Mouse (Mus musculus) thymus, postnatal 14 days (tissue): ENCODE results near the gene Gm3558.
"Not testable (repeated sequence)": the region's sequence is repeated elsewhere in the genome, so short reads cannot be mapped to it uniquely, and the experiment has no call there.

Source experiments
- DNase-seq: peaks from one replicate; pipeline ENCODE4 v3.0.0; 2021

The Gm3558 gene

DNA sequence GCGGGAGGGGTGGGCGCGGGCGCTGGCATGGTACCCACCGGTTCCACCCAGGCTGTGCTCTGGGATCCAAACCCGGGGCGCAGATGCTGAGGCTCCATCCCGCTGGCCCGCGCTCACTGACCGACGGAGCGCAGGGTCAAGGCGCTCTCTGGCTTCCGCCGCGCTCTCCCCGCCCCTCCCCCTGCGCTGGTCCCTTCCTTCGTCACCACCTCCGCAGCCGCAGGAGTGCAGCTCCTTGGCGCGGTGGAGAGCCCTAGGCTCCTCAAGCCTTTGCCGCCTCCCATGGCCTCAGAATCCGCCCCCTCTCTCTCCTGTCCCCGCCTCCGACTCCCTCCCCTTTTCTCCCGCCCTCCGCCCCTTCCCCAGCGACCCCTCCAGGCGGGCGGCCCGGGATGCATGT, at the start of gene Gm3558:
TSS of gene Gm3558 (minus strand) at position 185 of the 400 bp plus-strand sequence.
- DNase-seq, result not testable (repeated sequence)

GRCm38 (mm10) chr14:7595492-7595891, 27.1 kb upstream of the Gm3558 start, which contains the start of gene Gm10338:
Gene Gm10338 (minus strand): TSS chr14:7595592.
- not testable (repeated sequence) for DNase-seq

DNA sequence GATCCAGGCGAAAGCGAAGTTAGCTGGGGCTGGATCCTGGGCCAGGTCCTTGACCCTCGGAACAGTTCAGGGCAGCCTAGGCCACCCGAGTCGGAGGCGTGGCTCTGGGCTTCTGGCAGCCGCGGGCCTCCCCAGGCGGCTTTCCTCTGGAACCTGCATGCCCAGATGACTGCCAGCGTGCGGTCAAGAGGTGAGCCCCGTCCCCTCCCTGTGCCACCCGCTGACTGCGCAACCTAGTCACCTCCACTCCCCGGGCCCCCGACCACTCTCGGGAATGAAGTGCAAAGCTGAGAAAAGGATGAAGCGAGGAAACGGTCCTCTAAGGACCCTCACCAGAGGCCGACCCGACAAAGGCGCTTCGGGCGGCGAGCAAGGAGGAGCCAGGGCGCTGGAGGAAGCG, 476 bp downstream of the Gm3558 start:
- not testable (repeated sequence) for DNase-seq

- not testable (repeated sequence) for DNase-seq
Observed at GRCm38 (mm10) chr14:7567266-7567665, 1.1 kb downstream of the Gm3558 start.
